Mouse (Mus musculus): ENCODE data around the gene Slc29a2. TPM values are rescaled to one million over a fixed set of nuclear protein-coding genes. Genes with fewer than 3 reads are reported as not detected.

Gene Slc29a2
- polyA plus RNA-seq, 1 experiment, result 0.03 TPM

GRCm38 (mm10) chr19:5062446-5062845 lies 38.8 kb downstream of the Slc29a2 start:
- TF ChIP-seq TAL1 (IDR thresholded peaks at IDR 0.05; ENCODE audit: low read length), result no peak
- no peak for TF ChIP-seq GATA1 (IDR thresholded peaks at IDR 0.05; ENCODE audit: low read length)
- H3K27me3 ChIP-seq (ENCODE audit: control insufficient read depth), result peaks cover 6% of the 10 kb centered on the region
- H3K9me3 ChIP-seq (ENCODE audit: control insufficient read depth, low read length), result no peaks in the 10 kb centered on the region
- no peaks in the 10 kb centered on the region for H3K36me3 ChIP-seq (ENCODE audit: control insufficient read depth)
- no peak overlapping the region for H3K4me3 ChIP-seq (replicated peaks)
- peaks cover 59% of the 10 kb centered on the region for H3K4me1 ChIP-seq (ENCODE audit: control insufficient read depth)

GRCm38 (mm10) chr19:5065104-5065503 lies 41.4 kb downstream of the Slc29a2 start:
- no peak for TF ChIP-seq TAL1 (IDR thresholded peaks at IDR 0.05; ENCODE audit: low read length)
- no peak for TF ChIP-seq GATA1 (IDR thresholded peaks at IDR 0.05; ENCODE audit: low read length)
- Histone ChIP-seq H3K36me3 (ENCODE audit: control insufficient read depth) (no peaks in the 10 kb centered on the region), H3K27me3 (ENCODE audit: control insufficient read depth) (peaks cover 31% of the 10 kb centered on the region), H3K9me3 (ENCODE audit: control insufficient read depth, low read length) (no peaks in the 10 kb centered on the region), H3K4me1 (ENCODE audit: control insufficient read depth) (peaks cover 60% of the 10 kb centered on the region), H3K4me3 (replicated peaks) (no peak overlapping the region)

GRCm38 (mm10) chr19:5067040-5067799 lies 43.6 kb downstream of the Slc29a2 start:
- peak overlapping the region; percentile 60 for H3K4me3 ChIP-seq (replicated peaks)

GRCm38 (mm10) chr19:5067867-5068569 lies 44.4 kb downstream of the Slc29a2 start, which contains the start of gene Cd248:
Gene Cd248, plus strand, starts transcription at chr19:5068078.
- H3K36me3 ChIP-seq (ENCODE audit: control insufficient read depth), result no peaks in the 10 kb centered on the region
- peak within 1 kb of the TSS; percentile 60 for H3K4me3 ChIP-seq (replicated peaks)
- H3K27me3 ChIP-seq (ENCODE audit: control insufficient read depth), result peaks cover 41% of the 10 kb centered on the region
- H3K4me1 ChIP-seq (ENCODE audit: control insufficient read depth), result peaks cover 72% of the 10 kb centered on the region
- H3K9me3 ChIP-seq (ENCODE audit: control insufficient read depth, low read length), result no peaks in the 10 kb centered on the region
- TF ChIP-seq TAL1 (IDR thresholded peaks at IDR 0.05; ENCODE audit: low read length) (no peak), GATA1 (IDR thresholded peaks at IDR 0.05; ENCODE audit: low read length) (no peak)

More at GRCm38 (mm10) chr19:5067040-5067799, 43.6 kb downstream of the Slc29a2 start:
- H3K9me3 ChIP-seq (ENCODE audit: control insufficient read depth, low read length), result no peaks in the 10 kb centered on the region
- peaks cover 67% of the 10 kb centered on the region for H3K4me1 ChIP-seq (ENCODE audit: control insufficient read depth)
- TF ChIP-seq GATA1 (IDR thresholded peaks at IDR 0.05; ENCODE audit: low read length), result no peak
- TF ChIP-seq TAL1 (IDR thresholded peaks at IDR 0.05; ENCODE audit: low read length), result peak; percentile 28; the same call in 1 of the 3 replicates
- H3K27me3 ChIP-seq (ENCODE audit: control insufficient read depth), result peaks cover 41% of the 10 kb centered on the region
- no peaks in the 10 kb centered on the region for H3K36me3 ChIP-seq (ENCODE audit: control insufficient read depth)

- H3K4me1 ChIP-seq (ENCODE audit: control insufficient read depth), result peaks cover 77% of the 10 kb centered on the region
- peak overlapping the region; percentile 60 for H3K4me3 ChIP-seq (replicated peaks)
- no peaks in the 10 kb centered on the region for H3K36me3 ChIP-seq (ENCODE audit: control insufficient read depth)
- H3K9me3 ChIP-seq (ENCODE audit: control insufficient read depth, low read length), result no peaks in the 10 kb centered on the region
- TF ChIP-seq GATA1 (IDR thresholded peaks at IDR 0.05; ENCODE audit: low read length) (no peak), TAL1 (IDR thresholded peaks at IDR 0.05; ENCODE audit: low read length) (no peak)
- H3K27me3 ChIP-seq (ENCODE audit: control insufficient read depth), result peaks cover 44% of the 10 kb centered on the region
These were observed 45.0 kb downstream of the Slc29a2 start for GRCm38 (mm10) chr19:5068570-5069234.

GRCm38 (mm10) chr19:5069486-5069885 lies 45.8 kb downstream of the Slc29a2 start:
- Histone ChIP-seq H3K9me3 (ENCODE audit: control insufficient read depth, low read length) (no peaks in the 10 kb centered on the region), H3K27me3 (ENCODE audit: control insufficient read depth) (peaks cover 52% of the 10 kb centered on the region), H3K4me1 (ENCODE audit: control insufficient read depth) (peaks cover 77% of the 10 kb centered on the region), H3K4me3 (replicated peaks) (no peak overlapping the region), H3K36me3 (ENCODE audit: control insufficient read depth) (no peaks in the 10 kb centered on the region)
- TF ChIP-seq GATA1 (IDR thresholded peaks at IDR 0.05; ENCODE audit: low read length), result no peak
- no peak for TF ChIP-seq TAL1 (IDR thresholded peaks at IDR 0.05; ENCODE audit: low read length)

GRCm38 (mm10) chr19:5069978-5070377 lies 46.3 kb downstream of the Slc29a2 start:
- Histone ChIP-seq H3K4me3 (replicated peaks) (no peak overlapping the region), H3K4me1 (ENCODE audit: control insufficient read depth) (peaks cover 75% of the 10 kb centered on the region), H3K27me3 (ENCODE audit: control insufficient read depth) (peaks cover 57% of the 10 kb centered on the region), H3K9me3 (ENCODE audit: control insufficient read depth, low read length) (no peaks in the 10 kb centered on the region), H3K36me3 (ENCODE audit: control insufficient read depth) (no peaks in the 10 kb centered on the region)
- TF ChIP-seq TAL1 (IDR thresholded peaks at IDR 0.05; ENCODE audit: low read length), result no peak
- no peak for TF ChIP-seq GATA1 (IDR thresholded peaks at IDR 0.05; ENCODE audit: low read length)

- Histone ChIP-seq H3K9me3 (ENCODE audit: control insufficient read depth, low read length) (no peaks in the 10 kb centered on the region), H3K27me3 (ENCODE audit: control insufficient read depth) (peaks cover 63% of the 10 kb centered on the region), H3K4me1 (ENCODE audit: control insufficient read depth) (peaks cover 67% of the 10 kb centered on the region), H3K36me3 (ENCODE audit: control insufficient read depth) (no peaks in the 10 kb centered on the region), H3K4me3 (replicated peaks) (no peak overlapping the region)
- no peak for TF ChIP-seq GATA1 (IDR thresholded peaks at IDR 0.05; ENCODE audit: low read length)
- no peak for TF ChIP-seq TAL1 (IDR thresholded peaks at IDR 0.05; ENCODE audit: low read length)
These were observed 47.4 kb downstream of the Slc29a2 start for GRCm38 (mm10) chr19:5071077-5071476.

All from erythroblast, embryonic 14.5 days (primary cell).